Mouse (Mus musculus) gastrocnemius, postnatal 25 days (tissue): ENCODE measurements around the gene Kcnq5. TPM values are rescaled to one million over a fixed set of nuclear protein-coding genes. Genes with fewer than 3 reads are reported as not detected.

ENCODE experiments used
- DNase-seq: peaks from one replicate; pipeline ENCODE4 v3.0.0; 2022
- long read RNA-seq, 2 experiments: library from polyadenylated mRNA; stranded (forward); transcript quantifications; one replicate each; pipeline ENCODE4 v2.0.0; 2021
- total RNA-seq, 2 experiments: library from RNA; stranded (reverse); gene quantifications; 1 replicate in 1 of 2; 2 replicates in 1 of 2; pipeline ENCODE4 v1.2.3; 2021

Kcnq5 gene
- total RNA-seq = 10 to 100 TPM in 1 of 2 experiments, 1 to 10 TPM in 1; 8.1 to 12.2 TPM
- long read RNA-seq, experiment 1, partial matches to known transcripts = 1 of 3 reads
- long read RNA-seq, experiment 1, other reads (novel, unspliced or antisense) = 2 of 3 reads
- long read RNA-seq, experiment 2, partial matches to known transcripts = 0 of 3 reads
- long read RNA-seq, experiment 2, other reads (novel, unspliced or antisense) = 3 of 3 reads

DNA sequence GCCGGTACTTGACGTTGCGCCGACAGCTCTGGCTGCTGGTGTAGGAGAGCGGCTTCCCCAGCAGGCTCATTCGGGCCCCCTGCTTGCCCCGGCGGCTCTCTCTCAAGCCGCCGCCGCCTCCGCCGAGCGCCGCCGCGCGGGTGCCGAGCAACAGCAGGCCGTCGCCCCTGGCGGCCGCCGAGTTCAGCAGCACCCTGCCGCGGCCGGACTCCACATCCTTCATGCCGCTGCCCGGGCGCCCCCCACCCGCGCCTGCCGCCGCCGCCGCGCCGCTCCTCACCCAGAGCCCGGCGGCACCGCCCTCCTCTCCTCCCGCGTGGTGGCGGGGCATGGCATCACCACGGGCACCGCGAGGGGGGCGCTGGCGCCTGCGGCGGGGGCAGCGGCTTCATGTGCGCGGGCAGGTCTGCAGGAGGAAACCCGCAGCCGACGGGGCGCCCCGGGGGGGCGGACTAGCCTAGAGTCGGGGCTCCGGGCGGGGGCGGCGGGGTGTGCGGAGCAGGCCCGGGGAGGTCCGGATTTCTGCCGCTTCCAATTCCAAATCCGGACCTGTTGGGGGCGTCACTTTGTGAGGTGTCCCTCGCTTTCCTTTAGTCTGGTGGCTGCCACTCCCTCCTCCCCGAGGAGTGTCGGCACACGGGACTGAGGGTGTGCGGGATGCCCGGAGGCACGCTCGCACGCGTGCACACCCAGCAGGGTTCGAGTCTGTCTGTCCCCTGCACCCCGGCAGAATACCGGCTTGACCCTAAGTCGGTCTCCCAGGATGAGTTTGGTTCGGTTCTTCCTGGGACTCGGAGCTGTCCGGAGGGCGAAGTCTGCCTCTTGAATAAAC is at the start of gene Kcnq5:
TSS of gene Kcnq5 (minus strand) at position 692 of the 832 bp plus-strand sequence.
- peak; percentile 63 for DNase-seq

- DNase-seq = no peak
These were observed 18.0 kb upstream of the Kcnq5 start for GRCm38 (mm10) chr1:21979755-21980154.

DNA sequence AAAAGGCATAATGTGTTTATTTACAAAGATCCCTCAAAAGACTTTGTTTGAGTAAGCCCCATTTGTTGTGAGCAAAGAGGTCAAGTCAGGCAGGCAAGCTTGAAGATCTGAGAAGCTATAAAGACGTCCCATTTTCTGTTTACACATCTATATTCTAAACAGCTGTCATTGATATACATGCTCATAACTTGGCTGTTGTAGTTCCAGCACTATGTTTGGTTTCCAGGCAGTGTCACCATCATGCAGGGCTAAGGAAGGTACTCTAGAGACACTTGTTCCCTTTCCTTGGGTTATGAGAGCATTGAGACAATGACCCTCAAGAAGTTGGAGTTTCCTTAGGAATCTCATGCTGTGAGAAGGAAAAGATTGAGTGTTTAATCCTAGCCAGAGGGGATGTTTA is 17.6 kb upstream of the Kcnq5 start:
- DNase-seq = no peak

DNA sequence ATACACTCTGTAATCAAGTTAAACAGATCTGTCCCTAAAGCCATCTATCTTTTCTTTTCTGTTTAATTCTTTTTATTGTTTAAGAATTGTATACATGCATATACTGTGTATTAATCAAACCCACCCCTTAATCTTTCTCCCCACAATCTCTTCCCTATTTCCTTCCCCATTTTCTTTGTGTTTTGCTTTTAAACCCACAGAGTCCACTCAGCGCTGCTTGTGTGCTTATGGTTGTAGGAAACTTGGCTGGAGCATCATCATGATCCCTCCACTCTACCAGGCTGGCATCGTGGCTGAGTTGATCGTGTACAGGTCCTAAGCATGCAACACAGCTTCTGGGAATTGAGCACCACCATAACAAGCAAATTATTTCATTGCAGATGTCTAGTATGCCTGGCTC is 12.3 kb upstream of the Kcnq5 start:
- DNase-seq = no peak

- no peak for DNase-seq
These were observed 5.4 kb upstream of the Kcnq5 start for GRCm38 (mm10) chr1:21967139-21967538.

GRCm38 (mm10) chr1:21962896-21963864 is 1.4 kb upstream of the Kcnq5 start:
- no peak for DNase-seq

DNA sequence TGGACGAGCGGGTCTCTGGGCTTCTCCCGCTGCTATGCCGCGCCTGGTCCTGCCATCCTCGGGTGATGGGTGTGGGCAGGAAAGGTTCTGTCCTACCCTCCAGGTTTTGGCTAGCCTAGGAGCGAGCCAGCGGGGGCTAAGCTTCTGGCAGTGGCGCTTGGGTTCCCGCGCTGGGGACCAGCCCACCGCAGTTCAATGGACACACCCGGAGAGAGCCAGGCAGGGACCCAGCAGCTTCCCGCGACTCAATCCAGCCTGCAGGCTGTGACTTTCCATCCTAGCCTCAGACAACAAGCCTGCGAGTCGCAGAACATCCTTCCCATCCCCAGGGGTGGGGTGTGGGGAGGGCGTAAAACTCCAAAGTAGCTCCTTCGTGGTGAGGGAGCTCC is 335 bp upstream of the Kcnq5 start:
- DNase-seq = peak; percentile 9

- DNase-seq = peak; percentile 4
These were observed 1.1 kb downstream of the Kcnq5 start for GRCm38 (mm10) chr1:21960421-21961250.

- no peak for DNase-seq
These were observed 2.0 kb downstream of the Kcnq5 start for GRCm38 (mm10) chr1:21959648-21960285.

- no peak for DNase-seq
These were observed 3.7 kb downstream of the Kcnq5 start for GRCm38 (mm10) chr1:21958013-21958412.

DNA sequence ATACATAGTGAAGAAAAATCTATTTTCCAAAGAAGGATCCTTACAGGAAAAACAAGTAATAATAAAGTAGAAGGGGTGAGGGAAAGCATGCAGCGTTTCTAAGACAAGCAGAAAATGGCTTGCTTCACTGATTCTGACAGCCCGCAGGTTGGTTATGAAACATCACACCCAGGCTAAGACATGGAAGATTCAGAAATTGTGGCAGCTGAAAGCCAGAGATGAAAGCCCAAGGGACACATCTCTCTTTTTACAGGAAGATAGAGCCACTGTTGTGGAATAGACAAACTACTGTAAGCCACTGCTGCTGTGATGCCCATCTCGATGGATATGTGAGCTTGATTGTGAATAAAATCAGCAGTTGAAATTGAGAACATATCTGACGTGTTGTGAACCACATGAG is 20.9 kb downstream of the Kcnq5 start:
- DNase-seq = no peak

DNA sequence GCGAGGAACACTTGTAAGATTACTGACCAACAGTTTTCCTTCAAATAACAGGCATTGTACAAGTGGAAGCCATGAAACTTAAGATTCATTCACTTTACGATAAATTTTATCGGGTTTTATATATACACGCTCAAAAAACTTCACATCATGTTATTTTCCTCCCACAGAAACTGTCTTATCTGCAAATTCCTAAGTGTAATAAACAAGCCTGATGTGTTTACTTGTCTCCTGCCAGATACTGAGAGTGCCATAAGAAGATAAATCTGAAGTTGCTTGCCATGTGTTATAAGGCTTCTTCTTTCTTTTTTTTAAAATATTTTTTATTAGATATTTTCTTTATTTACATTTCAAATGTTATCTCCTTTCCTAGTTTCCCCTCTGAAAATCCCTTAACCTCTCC is 34.6 kb downstream of the Kcnq5 start:
- no peak for DNase-seq

DNA sequence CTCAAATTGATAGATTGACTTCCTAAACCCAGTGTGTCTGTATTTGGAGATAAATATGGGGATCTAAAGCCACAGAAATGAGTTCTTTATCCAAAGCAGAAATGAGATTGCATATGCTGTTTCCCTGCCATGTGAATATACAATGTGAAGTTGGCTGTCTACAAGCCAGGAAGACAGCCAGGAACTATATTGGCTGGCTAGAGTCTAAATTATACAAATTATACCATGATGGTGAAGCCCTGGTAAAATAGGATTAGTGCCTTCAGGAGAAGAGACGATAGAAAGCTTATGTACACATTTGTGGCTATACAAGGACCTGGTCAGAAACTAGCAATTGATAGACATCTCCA is 38.5 kb downstream of the Kcnq5 start:
- no peak for DNase-seq

DNA sequence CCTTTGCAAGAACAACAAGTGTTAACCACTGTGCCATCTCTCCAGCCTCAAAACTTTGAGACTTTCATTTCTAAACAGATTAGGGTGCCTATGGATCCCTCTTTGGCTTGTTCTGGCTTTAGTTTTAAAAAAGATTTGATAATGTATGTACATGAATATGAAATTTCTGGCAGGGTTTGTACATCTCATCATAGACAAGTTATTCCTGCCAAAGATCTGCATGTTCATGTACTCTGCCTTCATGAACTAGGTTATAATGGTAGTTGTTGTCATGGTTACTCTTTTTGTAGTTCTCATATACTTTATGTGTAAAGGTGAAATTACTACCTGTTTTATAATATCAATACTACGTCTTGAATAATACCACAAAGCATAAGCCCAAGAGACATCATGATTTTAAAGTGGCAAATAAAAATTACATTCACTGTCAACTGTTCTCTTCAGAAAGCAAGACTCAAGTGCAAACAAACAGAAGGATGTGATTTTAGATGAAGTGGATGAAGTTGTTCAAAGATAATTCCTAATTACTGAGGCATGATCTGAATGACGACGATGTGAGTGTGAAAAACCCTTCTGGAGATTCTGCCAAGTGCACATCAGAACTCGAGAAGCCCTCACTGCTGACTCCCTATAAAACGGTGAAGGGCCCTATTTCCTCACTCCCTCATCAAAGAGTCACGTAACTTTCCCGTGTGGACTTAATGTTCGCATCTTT is 39.0 kb downstream of the Kcnq5 start:
- no peak for DNase-seq

DNA sequence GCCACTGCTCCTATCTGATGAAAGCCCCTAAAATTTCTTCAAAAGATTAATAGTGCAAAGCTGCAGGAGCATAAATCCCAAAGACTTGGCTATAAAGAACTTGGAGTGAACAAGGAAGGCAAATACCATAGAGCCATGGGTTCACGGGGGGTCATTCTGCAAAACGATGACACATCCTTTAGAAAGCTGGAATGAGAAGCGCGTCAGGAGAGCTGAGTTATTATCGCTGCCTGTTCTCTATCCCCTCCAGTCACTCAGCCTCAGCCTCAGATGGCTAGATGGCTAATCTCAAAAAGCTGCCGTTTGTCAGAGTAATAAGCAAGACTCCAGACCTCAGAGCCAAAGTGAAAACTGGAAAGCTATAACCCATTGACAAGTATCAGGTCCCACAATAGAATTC is 42.5 kb downstream of the Kcnq5 start:
- no peak for DNase-seq

DNA sequence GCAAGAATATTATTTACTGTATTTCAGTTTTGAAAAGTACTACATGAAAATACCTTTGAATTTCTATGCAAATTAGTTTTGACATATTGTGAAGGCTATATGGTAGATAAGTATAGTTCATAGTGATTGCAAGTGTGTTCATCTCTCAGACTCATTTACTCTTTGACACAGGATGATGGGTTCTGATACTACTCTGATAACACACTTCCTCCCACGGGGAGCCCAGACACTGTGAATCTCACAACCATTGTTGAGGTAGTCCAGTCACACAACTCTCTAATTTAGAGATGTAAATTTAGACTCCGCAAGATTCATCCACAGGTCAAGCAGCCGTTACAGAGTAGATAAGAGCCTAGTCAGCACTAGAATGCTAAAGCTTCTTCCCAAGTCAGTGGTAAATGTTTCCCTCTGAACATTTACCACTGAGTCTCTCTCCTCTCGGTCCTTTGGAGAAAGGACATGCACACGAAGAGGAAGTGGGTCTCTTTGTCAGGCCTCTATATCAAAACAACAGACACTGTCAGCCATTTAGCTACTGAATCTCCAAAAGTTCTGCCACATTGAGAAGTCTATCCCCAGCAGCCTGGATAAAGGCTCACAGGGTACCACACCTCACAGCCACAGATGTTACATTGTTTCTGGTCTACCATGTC is 65.5 kb downstream of the Kcnq5 start:
- no peak for DNase-seq

- DNase-seq = no peak
These were observed 78.0 kb downstream of the Kcnq5 start for GRCm38 (mm10) chr1:21883747-21884146.

GRCm38 (mm10) chr1:21870889-21871288 is 90.9 kb downstream of the Kcnq5 start:
- no peak for DNase-seq

GRCm38 (mm10) chr1:21868484-21868883 is 93.3 kb downstream of the Kcnq5 start:
- no peak for DNase-seq

- no peak for DNase-seq
These were observed 105.3 kb downstream of the Kcnq5 start for GRCm38 (mm10) chr1:21856399-21856798.
